Mouse (Mus musculus): ENCODE results near the gene Arhgef10l. TPM values are rescaled to one million over a fixed set of nuclear protein-coding genes. Genes with fewer than 3 reads are reported as not detected.

Gene Arhgef10l
- total RNA-seq, 2 experiments from 2014 or later: 30.2 to 37.8 TPM

DNA sequence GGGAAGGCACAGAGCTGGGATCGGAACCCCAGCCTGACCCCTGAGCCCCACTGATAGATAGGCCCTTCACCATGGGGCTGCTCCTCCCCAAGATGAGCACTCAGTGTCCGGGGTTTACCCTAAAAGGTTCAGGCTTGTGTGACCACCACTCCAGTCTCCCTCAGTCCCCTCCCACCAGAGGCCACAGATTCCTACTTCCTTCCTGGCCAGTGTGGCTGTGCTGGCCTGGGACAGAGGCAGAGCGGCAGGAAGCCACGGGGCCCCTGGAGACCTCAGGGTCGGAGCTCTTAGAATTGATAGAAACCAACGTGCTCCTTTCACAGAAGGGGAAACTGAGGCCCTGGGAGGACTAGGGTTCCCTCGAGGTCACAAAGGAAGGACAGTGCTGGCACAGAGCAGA lies 3.4 kb downstream of the Arhgef10l start:
- no peak for DNase-seq (ENCODE audit: low spot score in 2 of 2)

GRCm38 (mm10) chr4:140661406-140662022 lies 4.3 kb downstream of the Arhgef10l start:
- no peak for DNase-seq (ENCODE audit: low spot score in 2 of 2)

- DNase-seq (ENCODE audit: low spot score in 2 of 2): peak; percentile 54 to 71
Measured at GRCm38 (mm10) chr4:140657681-140658575, 7.9 kb downstream of the Arhgef10l start.

- DNase-seq (ENCODE audit: low spot score in 2 of 2): no peak
Measured at GRCm38 (mm10) chr4:140656529-140656928, 9.3 kb downstream of the Arhgef10l start.

DNA sequence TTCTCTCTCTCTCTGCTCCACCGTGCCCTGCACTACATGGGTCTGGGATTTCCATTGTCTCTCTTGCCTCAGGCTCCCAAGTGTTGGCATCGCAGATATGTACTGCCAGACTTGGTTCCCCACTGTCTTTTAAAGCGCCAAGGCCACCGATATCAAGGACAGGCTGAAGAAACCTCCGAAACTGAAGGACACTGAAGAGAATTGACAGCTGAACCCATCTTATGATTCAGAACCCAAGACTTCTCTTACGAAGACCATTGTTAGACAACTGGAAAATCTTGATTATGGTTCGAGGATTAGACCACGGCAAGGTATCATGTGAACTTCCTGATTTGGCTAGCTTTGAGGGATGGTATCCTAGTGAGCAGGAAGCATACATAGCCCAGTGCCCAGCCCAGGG lies 11.0 kb downstream of the Arhgef10l start:
- no peak for DNase-seq (ENCODE audit: low spot score in 2 of 2)

- no peak for DNase-seq (ENCODE audit: low spot score in 2 of 2)
Measured at GRCm38 (mm10) chr4:140653835-140654583, 11.8 kb downstream of the Arhgef10l start.

GRCm38 (mm10) chr4:140649731-140650130 lies 16.1 kb downstream of the Arhgef10l start:
- no peak for DNase-seq (ENCODE audit: low spot score in 2 of 2)

- DNase-seq (ENCODE audit: low spot score in 2 of 2): no peak
Measured at GRCm38 (mm10) chr4:140649207-140649591, 16.6 kb downstream of the Arhgef10l start.

GRCm38 (mm10) chr4:140648443-140649206 lies 17.2 kb downstream of the Arhgef10l start:
- no peak for DNase-seq (ENCODE audit: low spot score in 2 of 2)

GRCm38 (mm10) chr4:140647711-140648421 lies 17.9 kb downstream of the Arhgef10l start:
- no peak for DNase-seq (ENCODE audit: low spot score in 2 of 2)

- no peak for DNase-seq (ENCODE audit: low spot score in 2 of 2)
Measured at GRCm38 (mm10) chr4:140645638-140646037, 20.2 kb downstream of the Arhgef10l start.

DNA sequence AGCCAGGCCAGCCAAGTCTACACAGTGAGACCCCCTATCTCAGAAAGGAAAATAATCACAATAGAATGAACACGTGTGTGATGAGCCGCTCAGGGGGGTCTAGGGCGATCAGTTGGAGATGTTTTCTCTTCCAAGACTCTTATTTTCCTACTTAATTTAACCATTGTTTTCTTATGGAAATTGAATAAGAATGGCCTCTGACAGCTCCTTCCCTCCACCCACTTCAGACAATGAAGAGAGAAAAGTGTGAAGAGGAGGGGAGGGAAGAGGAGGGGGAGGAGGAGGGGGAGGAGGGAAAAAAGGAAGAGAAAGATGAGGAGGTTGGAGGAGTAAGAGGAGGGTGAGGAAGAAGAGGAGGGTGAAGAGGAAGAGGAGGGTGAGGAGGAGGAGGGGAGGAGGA lies 21.1 kb downstream of the Arhgef10l start:
- no peak for DNase-seq (ENCODE audit: low spot score in 2 of 2)

DNA sequence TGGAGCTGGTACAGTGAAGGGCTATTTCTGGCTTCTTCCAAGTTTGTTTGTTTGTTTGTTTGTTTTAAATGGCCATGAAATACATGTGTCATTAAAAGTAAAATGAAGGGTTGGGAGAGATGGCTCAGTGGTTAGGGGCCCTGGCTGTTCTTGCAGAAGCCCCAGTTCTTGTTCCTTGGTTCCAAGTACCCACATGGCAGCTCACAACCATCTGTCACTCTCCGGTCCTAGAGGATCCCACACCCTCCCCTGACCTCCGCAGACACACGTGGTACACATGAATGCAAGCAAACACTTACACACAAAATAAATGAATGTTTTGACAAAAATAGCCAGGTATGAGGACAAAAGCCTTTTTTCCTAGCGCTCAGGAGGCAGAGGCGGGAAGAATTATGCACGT lies 21.5 kb downstream of the Arhgef10l start:
- DNase-seq (ENCODE audit: low spot score in 2 of 2): no peak

DNA sequence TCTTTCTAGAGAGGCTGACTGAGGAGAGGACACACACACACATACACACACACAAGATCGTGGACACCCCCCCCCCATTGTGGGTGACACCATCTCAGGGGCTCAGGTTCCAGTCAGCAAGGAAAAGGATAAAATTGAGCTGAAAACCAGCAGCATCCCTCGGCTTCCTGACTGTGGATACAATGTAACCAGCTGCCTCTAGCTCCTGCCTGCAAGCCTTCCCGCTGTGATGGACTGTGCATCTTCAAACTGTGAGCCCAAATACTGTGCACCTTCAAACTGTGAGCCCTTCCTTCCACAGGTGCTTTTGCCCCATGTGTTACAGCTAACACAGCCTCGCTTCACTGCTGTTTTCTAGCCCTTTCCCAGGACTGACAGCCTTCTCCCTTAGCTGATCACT lies 23.4 kb downstream of the Arhgef10l start:
- no peak for DNase-seq (ENCODE audit: low spot score in 2 of 2)

DNA sequence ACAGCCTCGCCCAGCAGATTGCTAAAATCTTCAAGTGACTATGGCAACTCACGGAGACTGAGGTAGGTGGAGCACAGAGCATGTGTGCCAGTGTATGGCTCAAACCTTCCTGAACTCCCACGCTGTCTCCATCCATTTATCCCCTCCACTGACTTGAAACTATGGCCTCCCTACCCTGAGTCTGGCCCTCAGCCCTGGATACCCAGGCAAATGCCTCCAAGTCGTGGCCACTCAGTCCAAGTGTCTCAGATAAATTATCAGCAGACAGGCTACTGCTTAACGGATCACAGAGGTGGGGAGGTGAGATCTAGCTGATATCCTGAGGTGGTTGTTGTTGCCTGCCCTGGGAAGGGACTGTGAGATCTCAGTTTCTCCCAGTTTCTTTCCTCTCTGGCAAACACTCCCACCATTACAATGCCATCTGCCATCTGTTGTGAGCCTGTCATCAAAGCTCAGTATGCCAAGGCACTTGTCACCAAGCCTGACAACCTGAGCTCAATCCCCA lies 24.3 kb downstream of the Arhgef10l start:
- no peak for DNase-seq (ENCODE audit: low spot score in 2 of 2)

DNA sequence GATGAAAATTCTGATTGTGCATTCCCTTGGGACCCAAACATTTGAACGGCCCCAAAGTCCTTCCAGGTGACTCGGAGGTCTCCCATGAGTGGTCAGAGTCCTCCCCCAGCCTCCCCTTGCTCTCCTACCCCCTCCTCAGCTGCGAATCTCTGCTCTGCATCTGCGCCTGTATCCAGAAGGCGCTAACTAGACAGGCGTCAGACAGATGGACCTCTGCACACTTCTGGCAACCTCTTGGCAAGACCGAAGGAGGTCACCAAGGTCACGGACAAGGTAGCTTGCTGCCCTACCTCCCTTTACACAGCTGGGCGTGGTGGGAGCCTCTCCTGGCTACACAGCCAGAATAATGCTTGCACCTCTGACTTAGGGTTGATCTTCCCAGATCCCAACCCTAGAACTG lies 25.1 kb downstream of the Arhgef10l start:
- DNase-seq (ENCODE audit: low spot score in 2 of 2): no peak

GRCm38 (mm10) chr4:140640242-140640523 lies 25.6 kb downstream of the Arhgef10l start:
- DNase-seq (ENCODE audit: low spot score in 2 of 2): no peak

DNA sequence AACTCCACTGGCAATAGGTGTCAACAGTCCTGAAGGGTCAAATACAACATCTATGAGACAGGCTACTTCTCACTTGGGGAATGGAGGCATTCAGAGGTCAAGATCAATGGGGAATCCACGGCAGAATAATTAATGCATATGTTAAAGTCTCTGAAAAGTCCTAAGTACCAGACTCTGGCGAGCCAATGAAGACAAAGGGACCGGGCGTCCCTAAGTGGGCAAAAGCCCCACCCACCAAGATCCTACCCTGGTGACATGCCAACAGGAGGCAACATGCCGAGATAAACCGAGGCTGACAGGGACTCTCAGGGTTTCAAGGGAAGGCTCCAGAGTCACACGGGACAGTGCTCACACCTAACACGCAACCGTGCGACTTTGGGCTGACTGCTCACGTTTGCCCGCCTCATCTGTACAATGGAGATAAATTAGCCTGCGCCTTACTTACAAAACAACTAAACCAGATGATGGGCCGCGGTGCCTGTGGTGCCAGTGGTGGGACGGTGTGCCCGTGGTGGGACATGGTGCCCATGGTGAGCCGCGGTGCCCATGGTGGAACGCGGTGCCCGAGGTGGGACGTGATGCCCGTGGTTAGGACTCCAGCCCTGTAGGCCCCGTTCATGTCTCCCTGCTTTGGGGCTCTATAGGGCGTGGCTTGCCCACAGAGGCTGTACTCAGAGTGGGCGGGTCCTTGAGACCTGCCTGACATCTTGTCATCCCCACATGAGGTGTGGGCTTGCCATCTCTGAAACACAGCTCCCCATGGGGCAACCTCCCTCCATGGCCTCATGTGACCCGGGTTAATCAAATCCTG lies 26.2 kb downstream of the Arhgef10l start:
- no peak for DNase-seq (ENCODE audit: low spot score in 2 of 2)

DNA sequence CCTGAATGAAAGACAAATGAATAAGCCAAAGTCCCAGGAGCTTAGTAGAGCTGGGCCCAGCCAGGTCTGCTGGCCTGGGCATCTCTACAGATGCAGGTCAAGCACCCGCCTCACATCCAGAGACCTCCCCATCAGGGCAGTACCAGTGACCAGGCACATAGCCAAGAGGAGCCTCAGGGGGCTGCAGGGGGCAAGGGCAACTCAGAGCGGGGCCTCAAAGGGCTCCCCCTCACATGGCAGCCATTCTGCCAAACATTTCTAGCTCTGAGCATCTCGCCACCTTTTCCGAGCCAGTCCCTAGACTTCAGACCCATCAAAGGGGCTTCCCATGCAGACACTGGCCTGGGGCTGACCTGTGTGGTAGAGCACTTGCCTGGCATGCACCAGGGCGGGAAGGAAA lies 27.2 kb downstream of the Arhgef10l start:
- DNase-seq (ENCODE audit: low spot score in 2 of 2): no peak

DNA sequence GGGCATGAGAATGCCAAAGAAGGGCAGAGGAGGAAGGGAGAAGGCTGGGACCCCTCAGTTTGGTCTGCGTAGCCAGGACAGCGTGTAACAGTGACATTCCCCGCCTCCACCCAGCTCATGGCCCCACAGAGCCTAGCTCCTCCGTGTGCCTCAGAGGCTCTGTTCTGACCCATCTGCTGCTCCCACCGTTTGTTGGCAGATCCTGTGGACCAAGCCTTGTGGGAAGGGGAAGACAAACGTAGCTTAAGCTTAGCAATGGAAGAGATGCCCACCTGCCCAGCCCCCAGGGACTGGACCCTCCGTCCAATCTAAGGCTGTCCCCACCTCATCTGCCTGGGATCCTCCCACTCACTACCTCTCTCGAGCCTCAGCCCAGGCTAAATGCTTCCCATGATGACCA lies 28.5 kb downstream of the Arhgef10l start:
- no peak for DNase-seq (ENCODE audit: low spot score in 2 of 2)

All from adrenal gland, postnatal 4 days (tissue).